Mouse (Mus musculus): ENCODE results near the gene Fam181b.

The Fam181b gene

DNA sequence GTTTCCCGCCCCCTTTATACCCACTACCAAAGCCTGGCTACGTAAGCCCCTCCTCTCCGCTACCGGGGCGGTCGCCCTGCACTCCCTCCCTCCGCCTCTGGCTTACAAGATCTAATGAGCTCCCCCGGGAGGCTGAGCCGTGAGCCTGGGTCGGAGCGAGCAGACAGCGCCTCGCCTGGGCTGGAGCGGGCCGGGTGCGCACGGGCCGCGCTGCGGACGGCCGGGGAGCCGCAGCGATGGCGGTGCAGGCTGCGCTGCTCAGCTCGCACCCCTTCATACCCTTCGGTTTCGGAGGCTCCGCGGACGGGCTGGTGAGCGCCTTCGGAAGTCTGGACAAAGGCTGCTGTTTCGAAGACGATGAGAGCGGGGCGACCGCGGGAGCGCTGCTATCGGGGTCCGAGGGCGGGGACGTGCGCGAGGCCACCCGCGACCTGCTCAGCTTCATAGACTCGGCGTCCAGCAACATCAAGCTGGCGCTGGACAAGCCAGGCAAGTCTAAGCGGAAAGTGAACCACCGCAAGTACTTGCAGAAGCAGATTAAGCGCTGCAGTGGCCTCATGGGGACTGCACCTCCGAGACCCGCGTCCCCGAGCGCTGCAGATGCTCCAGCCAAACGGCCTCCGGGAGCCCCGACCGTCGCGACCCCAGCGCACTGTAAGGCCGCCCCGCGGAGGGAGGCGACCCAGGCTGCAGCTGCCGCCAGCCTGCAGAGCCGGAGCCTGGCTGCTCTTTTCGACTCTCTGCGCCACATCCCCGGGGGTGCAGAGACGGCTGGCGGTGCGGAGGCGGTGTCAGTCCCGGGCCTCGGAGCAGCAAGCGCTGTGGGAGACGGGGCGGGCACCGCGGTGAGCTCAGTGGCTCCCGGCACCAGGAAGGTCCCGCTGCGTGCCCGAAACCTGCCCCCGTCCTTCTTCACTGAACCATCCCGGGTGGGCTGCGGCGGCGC lies at the start of gene Fam181b:
Gene Fam181b, plus strand, starts transcription at position 81 of the 946 bp plus-strand sequence.
- peak; percentile 96 for DNase-seq (ENCODE audit: low spot score)

DNA sequence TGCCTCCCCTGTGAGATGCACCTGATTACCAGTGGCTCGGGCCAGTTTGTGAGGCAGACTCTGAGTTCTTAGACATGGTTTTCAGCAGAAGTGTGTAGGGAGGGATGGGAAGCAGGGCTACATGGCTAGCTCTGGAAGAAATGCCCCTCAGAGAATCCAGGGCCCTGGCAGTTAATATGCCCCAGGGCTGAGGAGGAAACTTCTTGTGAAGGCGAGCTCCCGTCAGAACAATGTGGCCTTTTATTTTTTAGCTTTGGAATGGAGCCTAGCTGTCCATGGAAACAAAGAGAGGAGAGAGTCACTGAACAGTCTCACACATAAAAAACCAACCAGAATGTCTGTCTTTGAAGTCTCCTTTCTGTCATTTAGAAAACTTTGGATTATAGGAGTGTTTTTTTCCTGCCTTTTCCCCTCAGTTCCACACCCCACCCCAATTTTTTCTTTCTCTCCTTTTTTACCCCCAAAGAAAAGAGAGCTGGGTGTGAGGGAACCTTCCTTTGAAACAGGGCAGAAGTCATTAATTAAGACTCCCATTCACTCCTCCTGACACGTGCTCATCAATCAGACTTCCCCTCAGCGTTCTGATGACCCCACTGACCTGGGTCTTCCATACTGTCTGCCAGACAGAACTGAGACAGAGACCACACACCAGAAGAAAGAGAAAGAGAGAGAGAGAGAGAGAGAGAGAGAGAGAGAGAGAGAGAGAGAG lies 41.7 kb upstream of the Fam181b start:
- peak; percentile 76 for DNase-seq (ENCODE audit: low spot score)

GRCm38 (mm10) chr7:93038472-93038828 lies 41.2 kb upstream of the Fam181b start:
- DNase-seq (ENCODE audit: low spot score): peak; percentile 20

DNA sequence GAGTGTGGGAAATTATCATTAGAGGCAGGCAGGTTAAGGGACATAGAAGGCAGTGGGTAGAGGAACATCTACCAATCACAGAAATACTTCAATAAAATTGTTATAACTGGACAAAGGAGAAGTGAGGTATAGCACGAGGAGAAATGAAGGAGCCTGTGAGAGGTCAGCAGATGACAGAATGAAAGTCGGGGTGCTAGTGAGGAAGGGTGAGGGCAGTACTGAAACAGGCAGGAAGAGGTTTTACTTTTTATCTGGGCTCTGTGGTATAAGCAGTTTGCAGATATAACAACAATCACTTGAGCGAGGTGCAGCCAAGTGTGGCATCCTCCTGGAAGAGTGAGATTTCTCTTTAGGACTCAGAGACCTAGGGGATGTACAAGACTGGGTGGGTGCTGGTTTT lies 40.1 kb upstream of the Fam181b start:
- no peak for DNase-seq (ENCODE audit: low spot score)

DNA sequence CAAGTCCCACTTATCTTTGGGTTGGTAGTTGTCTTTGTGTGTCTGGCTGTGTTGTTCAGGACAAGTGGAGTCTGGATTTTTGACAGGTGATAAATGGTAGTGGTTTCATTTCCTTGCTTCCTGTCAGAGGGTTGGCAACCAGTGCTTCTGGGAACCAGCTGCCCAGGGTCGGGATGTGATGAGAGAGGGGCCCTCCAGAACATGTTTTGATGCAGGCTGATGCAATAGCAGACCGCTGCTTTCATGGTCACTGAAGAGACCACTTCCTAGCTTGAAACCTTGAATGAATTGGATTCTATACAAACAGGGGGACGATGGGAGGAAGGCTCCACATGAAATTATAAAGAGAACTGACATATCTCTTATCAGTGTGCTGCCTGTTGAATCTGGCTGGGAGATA lies 35.3 kb upstream of the Fam181b start:
- DNase-seq (ENCODE audit: low spot score): no peak

DNA sequence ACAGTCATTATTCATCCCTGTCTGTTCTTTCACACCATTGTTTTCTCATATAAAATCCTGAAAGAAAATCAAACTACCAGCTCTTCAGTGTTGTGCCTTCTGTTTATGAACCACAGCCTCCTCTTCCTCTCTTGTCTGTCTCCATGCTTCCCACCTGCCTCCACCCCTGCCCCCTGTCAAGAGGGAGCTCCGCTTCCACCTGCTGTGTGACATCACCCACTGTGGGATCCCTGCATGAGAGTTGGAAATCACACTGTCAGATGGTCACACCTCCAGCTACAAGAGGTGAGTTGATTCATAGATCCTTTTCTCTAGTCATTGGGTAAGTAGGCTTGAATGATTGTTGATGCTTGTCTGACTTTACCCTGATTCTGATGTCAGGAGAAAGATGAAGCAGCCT lies 34.9 kb upstream of the Fam181b start:
- DNase-seq (ENCODE audit: low spot score): no peak

- no peak for DNase-seq (ENCODE audit: low spot score)
Measured at GRCm38 (mm10) chr7:93060831-93061230, 18.8 kb upstream of the Fam181b start.

- peak; percentile 24 for DNase-seq (ENCODE audit: low spot score)
Measured at GRCm38 (mm10) chr7:93061747-93062146, 17.9 kb upstream of the Fam181b start.

- peak; percentile 71 for DNase-seq (ENCODE audit: low spot score)
Measured at GRCm38 (mm10) chr7:93062189-93062588, 17.5 kb upstream of the Fam181b start.

DNA sequence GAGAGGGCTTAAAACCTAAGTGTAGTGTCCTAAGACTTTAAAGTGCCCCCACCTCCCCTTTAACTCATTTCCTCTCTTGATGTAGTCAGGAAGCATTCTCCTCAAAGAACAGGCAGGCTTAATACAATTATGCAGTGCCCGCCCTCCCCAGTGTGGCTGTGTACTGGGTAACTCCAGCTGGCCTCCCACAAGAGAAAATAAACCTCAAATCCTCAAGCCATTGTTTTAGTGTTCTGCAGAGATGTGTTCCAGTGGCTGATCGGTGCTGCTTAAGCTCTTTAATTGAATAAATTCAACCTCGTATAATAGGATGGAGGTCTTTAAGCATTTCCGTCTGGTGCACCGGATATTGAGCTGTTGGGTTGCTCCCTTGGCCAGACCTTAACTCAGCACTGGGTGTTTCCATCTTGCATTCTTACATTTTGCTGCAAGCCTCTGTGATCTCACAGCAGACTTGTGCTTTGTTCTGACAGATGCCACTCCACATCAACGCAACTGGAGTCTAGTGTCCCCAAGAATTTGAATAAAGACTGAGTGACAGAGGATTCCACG lies 12.1 kb upstream of the Fam181b start:
- DNase-seq (ENCODE audit: low spot score): peak; percentile 24

DNA sequence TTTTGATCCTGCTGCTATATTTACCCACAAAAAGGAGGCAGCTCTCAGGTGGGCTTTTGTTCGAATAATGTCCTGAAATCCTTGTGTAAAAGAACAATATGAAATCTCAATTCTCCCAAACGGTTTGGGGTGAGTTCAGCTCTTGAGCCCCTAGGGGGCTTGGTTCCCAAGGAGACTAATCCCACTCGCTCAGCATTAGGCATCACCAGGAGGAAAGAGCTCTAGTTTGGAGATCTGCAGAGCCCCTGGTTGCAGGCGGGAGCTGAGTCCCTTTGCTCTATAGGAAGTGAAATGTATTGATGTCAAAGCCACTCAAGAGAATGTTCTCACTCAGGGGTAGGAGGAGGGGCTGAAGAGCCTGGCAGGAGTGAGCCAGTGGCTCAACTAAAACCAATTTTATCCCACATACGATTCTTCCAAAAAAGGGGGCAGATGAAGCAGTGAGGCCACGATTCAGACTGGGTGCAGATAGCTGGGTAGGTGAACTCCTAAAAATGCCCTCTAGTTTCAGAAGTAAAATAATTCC lies 3.2 kb upstream of the Fam181b start:
- peak; percentile 67 for DNase-seq (ENCODE audit: low spot score)

- DNase-seq (ENCODE audit: low spot score): no peak
Measured at GRCm38 (mm10) chr7:93079420-93079784, 263 bp upstream of the Fam181b start.

DNA sequence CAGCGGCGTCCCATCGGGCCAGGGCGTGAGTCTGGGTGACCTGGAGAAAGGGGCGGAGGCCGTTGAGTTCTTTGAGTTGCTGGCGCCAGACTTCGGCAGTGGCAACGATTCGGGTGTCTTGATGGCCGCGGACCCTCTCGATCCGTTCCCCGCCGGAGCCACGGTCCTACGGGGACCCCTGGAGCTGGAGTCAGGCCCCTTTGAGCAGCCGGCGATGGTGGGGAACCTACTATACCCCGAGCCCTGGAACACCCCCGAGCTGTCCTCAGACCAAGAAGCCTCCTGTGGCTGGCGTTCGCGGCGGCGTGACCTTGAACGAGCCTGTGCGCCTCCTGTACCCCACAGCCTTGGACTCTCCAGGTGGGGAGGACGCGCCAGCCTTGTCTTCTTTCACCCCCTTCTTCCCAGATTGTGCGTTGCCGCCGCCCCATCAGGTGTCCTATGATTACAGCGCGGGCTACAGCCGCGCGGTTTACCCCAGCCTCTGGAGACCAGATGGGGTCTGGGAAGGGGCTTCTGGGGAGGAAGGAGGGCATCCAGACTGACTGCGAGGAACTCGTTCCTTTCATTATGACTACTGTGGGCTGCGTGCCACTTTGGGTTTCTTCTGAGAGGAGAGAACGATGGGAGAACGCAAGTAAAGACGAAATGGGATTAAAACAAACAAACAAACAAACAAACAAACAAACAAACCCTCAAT lies 1.2 kb downstream of the Fam181b start:
- DNase-seq (ENCODE audit: low spot score): peak; percentile 54

- peak; percentile 71 for DNase-seq (ENCODE audit: low spot score)
Measured at GRCm38 (mm10) chr7:93093371-93094058, 13.8 kb downstream of the Fam181b start.

- peak; percentile 80 for DNase-seq (ENCODE audit: low spot score)
Measured at GRCm38 (mm10) chr7:93095511-93095910, 15.8 kb downstream of the Fam181b start.

DNA sequence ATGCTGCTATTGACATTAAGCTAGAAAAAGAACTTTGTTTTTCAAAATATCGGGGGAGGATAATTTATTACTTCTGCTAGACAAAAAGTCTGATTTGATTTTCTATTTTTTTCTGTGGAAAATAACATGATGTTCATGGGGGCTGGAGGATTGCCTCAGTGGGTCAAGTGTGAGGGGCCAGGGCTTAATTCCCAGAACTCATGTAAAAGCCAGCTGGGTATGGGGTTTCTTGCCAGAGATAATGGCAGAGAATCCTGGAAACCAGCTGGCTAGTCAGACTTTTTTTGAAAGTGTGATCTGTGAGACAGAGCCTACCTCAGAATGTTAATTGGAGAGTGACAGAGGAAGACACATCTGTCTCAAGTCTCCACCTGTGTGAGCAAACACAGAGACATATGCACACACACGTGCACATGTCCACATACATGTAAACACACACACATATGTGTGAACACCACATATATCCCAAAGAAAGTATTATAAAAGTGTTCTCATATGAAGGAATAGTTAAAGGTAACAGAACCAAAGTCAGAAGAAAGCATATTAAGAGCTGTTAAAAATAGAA lies 25.2 kb downstream of the Fam181b start:
- DNase-seq (ENCODE audit: low spot score): no peak

- no peak for DNase-seq (ENCODE audit: low spot score)
Measured at GRCm38 (mm10) chr7:93110370-93110965, 30.8 kb downstream of the Fam181b start.

DNA sequence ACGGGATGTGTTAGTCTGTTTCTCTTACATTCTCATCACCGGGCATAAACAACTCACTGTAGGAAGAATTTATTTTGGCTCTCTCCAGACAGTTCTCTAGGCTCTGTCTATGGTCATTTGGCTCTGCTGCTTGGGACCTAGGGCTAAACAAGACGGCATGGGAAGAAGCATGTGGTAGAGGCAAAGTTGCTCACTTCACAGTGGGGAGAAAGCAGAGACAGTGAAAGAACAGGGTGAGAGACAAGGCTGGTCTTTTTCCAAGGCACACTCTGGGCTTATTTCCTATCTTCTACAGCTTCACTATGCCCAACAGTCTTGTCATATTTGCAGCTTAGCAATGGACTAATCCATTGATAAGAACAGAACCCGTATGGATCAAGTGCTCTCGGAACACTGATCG lies 31.4 kb downstream of the Fam181b start:
- DNase-seq (ENCODE audit: low spot score): no peak

GRCm38 (mm10) chr7:93117561-93117960 lies 37.9 kb downstream of the Fam181b start:
- no peak for DNase-seq (ENCODE audit: low spot score)

DNA sequence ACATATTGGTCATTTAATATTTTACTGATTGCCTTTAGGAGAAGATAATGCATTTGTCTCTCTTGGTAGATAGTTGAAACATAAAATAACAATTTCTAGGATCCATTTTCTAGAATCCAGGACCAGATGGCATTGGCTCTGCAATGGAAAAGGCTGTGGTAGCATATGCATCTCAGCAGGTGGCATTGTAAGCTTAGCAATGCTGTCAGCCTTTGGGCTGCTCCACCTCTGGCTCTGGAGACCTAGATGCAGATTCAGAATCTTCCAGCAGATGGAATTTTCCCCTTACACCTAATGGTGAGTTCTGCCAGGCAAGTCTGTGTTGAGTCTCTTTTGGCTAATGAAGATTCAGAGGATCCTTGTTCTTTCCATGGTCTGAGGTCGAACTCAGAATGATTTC lies 44.3 kb downstream of the Fam181b start:
- DNase-seq (ENCODE audit: low spot score): peak; percentile 18

Measured in embryo, embryonic 10 days (tissue).